Mouse (Mus musculus) CH12F3 (cell line): ENCODE data around the gene Otof.

Source experiments
- in situ Hi-C: fragments of 300-500 bp; cut with MboI; formaldehyde crosslinking; loops from 2 replicates; pipeline ENCODE4 v1.14.3; 2020; ENCODE audit warnings: low sequenced_read_pairs

The Otof gene

GRCm38 (mm10) chr5:30461821-30462220 lies at the start of gene Otof:
TSS of gene Otof (minus strand) at chr5:30461932.
- in situ Hi-C loops = no loop called here

GRCm38 (mm10) chr5:30497299-30497698 lies 35.6 kb upstream of the Otof start:
- in situ Hi-C loops = no loop called here

GRCm38 (mm10) chr5:30496821-30497220 lies 35.1 kb upstream of the Otof start:
- in situ Hi-C loops = no loop called here

GRCm38 (mm10) chr5:30495288-30495687 lies 33.6 kb upstream of the Otof start:
- in situ Hi-C loops = no loop called here

- in situ Hi-C loops = no loop called here
Observed at GRCm38 (mm10) chr5:30494606-30495005, 32.9 kb upstream of the Otof start.

- in situ Hi-C loops = no loop called here
Observed at GRCm38 (mm10) chr5:30493723-30494122, 32.0 kb upstream of the Otof start.

- in situ Hi-C loops = no loop called here
Observed at GRCm38 (mm10) chr5:30490845-30491244, 29.1 kb upstream of the Otof start.

- in situ Hi-C loops = no loop called here
Observed at GRCm38 (mm10) chr5:30490215-30490614, 28.5 kb upstream of the Otof start.

GRCm38 (mm10) chr5:30485136-30485535 lies 23.4 kb upstream of the Otof start:
- in situ Hi-C loops = no loop called here

- in situ Hi-C loops = no loop called here
Observed at GRCm38 (mm10) chr5:30484591-30484990, 22.9 kb upstream of the Otof start.

GRCm38 (mm10) chr5:30483533-30483932 lies 21.8 kb upstream of the Otof start:
- in situ Hi-C loops = no loop called here

GRCm38 (mm10) chr5:30482319-30482718 lies 20.6 kb upstream of the Otof start:
- in situ Hi-C loops = no loop called here

GRCm38 (mm10) chr5:30476534-30476933 lies 14.8 kb upstream of the Otof start:
- in situ Hi-C loops = no loop called here

GRCm38 (mm10) chr5:30472148-30472547 lies 10.4 kb upstream of the Otof start:
- in situ Hi-C loops = no loop called here

- in situ Hi-C loops = no loop called here
Observed at GRCm38 (mm10) chr5:30470454-30470853, 8.7 kb upstream of the Otof start.

- in situ Hi-C loops = no loop called here
Observed at GRCm38 (mm10) chr5:30466315-30466714, 4.6 kb upstream of the Otof start.

GRCm38 (mm10) chr5:30465861-30466260 lies 4.1 kb upstream of the Otof start, which contains the start of gene 1700001C02Rik:
TSS of gene 1700001C02Rik (plus strand) at chr5:30466047.
- in situ Hi-C loops = no loop called here

- in situ Hi-C loops = no loop called here
Observed at GRCm38 (mm10) chr5:30460155-30460554, 1.6 kb downstream of the Otof start.

GRCm38 (mm10) chr5:30456056-30456455 lies 5.7 kb downstream of the Otof start:
- in situ Hi-C loops = no loop called here

- in situ Hi-C loops = no loop called here
Observed at GRCm38 (mm10) chr5:30444327-30444895, 17.3 kb downstream of the Otof start.

- in situ Hi-C loops = no loop called here
Observed at GRCm38 (mm10) chr5:30442196-30442595, 19.5 kb downstream of the Otof start.

GRCm38 (mm10) chr5:30440308-30440906 lies 21.3 kb downstream of the Otof start:
- in situ Hi-C loops = no loop called here

GRCm38 (mm10) chr5:30438931-30439330 lies 22.8 kb downstream of the Otof start:
- in situ Hi-C loops = no loop called here
